Mouse (Mus musculus) ovary, postnatal 36 days (tissue): Measurements from ENCODE around the gene Fcho1.
"Not testable (repeated sequence)": the region's sequence is repeated elsewhere in the genome, so short reads cannot be mapped to it uniquely, and the experiment has no call there.

Experiments used
- DNase-seq: peaks from one replicate; pipeline ENCODE4 v3.0.0; 2022; ENCODE audit warnings: low spot score, mixed read lengths

Gene Fcho1

DNA sequence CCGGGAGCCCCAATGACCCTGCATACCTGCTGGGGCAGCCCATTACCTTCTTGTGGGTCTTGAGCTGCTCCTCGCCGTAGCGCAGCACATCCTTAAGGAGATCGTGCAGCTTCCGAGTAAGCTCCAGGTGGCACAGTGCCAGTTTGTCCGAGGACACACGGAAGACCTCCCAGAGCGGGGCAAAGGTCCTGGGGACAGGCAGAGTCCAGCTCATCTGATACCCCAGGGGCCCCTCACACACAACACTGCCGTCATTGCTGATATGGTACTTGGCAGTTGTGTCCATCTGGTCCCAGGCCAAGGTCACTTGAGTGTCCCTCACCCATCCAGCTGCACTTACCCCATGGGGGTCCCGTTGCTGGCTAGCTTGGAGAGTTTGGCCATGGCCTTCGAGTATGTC lies 8.4 kb downstream of the Fcho1 start:
- no peak for DNase-seq

DNA sequence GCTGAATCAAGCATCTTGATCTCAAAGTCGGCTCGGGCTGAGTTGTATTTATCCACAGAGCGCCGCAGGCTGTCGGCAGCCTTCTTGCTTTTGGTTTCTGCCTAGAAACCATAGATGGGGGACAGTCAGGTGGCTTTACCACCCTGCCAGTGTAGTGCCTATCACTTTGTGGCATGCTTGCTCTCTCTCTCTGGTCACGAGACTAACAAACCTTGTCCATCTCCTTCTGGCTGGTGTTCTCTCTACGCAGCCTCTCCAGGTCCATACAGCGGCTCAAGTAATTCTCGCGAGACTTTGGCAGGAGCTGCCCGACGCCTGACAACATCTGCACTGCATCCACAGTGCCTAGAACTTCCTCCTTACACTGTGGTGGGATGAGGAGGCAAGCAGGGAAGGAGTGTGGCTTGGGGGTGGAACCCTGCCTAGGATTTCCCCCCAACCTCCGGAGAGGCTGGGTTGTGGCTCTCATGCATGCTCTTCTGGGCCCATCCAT lies 8.9 kb downstream of the Fcho1 start:
- DNase-seq = no peak

DNA sequence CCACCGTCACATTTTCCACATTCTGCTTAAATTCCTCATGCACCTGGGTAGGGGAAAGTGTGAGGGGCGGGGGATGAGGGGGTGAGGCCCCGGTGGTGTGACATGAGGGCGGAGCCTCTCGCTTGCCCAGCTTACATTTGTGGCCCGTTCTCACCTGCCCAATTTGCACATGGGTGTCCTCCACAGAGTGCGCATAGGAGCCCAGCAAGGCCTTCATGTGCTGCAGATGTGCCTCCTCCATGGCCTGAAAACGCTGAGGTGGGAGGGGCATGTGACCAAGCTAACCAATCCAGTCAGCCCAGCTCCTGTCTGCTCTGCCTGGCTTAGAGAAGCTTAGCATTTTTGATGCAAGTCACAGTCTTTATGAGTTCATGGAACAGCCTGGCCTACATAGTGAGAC lies 10.0 kb downstream of the Fcho1 start:
- no peak for DNase-seq

DNA sequence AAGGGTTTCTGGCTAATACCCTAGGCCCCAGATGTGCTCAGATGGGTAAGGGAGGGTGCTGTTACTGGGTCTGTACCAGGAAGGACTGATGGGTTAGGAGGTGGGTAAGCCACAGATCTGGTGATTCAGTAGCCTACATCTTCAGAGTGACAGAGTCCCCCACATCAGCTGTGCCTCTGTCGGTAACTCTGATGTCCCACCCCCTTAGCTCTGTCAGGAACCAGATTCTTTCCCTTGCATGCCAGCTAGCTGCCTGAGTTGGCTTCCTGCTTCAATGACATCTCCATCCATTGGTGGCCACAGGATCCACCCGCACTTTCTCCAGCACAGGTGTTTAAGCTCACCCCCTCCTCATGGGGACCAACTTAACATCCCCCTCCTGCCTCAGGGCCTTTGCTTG lies 13.9 kb downstream of the Fcho1 start:
- no peak for DNase-seq

DNA sequence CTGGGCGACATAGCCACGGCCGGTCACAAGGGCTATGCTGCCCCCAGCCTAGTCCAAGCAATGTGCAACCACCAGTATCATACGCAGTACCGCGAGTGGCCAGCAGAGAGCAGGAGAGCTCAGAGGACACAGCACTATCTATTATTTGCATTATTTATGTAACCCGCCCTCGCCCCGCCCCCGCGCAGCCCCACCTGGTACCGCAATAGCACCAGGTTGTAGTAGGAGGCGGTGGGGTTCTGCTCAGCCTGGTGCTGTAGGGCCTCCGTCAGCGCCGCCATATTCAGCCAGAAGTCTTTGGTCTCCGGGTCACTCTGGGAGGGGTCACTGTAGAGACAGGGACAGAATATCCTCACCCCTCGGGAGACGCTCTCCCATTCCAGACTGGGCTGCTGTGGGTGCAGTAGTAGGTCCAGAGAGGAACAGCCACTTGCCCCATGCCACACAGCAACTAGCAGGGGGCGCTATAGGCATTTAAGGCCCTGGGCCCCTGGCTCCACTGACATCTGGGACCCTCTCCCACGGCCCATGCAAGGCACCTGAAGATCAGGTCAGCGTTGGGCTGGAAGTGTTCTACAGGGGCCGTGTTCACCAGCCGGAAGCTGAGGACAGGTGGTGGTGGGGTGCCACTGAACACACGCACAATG lies 15.6 kb downstream of the Fcho1 start:
- DNase-seq = peak; percentile 78

DNA sequence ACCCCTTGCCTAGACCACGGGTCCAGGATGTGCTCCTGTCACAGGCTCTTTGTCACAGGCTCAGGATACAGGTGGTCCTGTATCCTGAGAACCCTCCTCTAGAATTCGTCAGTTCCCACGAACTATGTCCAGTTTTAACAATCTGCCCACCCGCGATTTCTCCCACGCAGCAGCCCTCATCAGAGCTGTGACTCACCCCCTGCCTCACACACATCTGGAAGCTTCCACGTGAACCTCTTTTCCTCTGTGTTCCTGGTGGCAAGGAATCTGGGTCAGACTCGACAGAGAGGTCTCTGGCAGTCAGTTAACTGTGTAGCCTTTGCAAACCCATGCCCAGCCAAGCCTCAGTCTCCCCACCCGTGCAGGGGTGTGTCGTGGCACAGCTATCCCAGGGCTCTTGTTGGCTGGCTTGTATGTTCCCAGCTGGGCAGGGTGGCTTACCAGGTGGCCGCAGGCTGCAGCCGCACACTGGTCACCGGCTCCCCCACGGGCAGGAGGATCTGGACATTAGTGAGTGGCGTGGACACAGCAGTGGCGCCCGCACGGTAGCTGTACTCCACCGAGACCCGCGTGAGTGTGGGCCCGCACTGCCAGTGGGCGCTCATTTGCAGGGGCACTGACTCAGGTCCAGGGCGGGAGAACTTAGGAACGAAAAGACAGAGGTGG lies 16.2 kb downstream of the Fcho1 start:
- DNase-seq = no peak

DNA sequence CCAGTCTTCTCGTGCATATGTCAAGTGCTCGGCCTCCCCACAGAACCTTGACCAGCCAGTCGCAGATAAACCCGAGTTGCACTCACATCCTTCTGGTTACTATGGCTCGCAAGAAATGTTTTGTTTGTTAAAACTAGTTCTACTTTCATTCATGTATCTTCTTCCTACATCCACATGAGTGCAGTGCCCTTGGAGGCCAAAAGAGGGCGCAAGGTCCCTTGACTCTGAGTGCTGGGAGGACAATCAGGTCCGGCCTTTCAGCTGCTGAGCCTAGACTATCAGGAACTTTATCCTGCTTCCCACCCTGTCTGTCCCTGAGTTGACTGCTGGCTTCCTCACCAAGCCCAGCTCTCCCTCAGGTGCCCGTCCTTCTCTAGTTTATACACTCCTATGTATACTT lies 17.6 kb downstream of the Fcho1 start:
- DNase-seq = peak; percentile 38

DNA sequence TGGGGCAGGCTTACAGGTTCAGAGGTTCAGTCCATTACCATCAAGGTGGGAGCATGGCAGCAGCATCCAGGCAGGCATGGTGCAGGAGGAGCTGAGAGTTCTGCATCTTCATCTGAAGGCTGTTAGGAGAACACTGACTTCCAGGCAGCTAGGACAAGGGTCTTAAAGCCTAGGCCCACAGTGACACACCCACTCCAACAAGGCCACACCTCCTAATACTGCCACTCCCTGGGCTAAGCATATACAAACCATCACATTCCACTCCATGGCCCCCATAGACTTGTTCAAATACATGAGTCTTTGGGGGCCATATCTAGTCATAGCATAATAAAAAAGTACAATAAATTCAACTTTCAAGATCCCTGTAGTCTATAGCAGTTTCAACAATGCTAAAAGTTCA lies 22.1 kb downstream of the Fcho1 start:
- DNase-seq = not testable (repeated sequence)

DNA sequence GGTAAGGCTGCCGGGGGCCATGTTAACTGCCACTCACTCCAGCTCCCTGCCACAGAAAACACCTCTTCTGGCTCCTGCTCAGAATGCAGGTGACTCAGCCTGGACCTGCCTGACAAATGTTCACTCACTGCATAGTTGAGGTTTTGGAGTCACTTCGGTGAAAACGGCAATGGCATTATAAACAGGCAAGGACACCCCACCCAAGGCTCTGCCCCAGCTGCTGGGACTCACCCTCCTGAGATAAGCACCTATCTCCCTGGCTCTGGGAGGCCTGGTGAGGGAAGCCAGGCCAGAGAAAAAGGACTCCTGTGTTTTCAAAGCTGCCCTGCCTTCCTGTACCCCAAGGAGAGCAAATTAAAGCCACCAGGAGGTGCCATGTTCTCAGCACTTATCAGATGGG lies 22.6 kb downstream of the Fcho1 start:
- DNase-seq = no peak

DNA sequence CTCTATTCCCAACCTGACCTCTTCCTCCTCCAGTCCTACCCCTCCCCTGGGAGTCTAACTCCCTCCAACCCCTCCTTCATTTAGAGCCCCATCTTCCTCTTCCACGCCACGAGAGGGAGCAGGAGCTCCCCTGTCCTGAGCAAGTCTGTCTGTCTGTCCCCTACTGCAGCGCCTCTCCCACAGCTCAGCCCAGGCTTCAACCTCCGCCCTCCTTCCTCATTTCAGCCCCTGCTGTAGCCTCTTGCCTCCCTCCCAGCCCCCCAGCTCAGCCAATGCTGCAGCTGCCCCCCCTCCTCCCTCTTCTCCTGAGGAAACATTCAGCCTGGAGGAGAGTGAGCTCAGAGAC lies 23.5 kb downstream of the Fcho1 start:
- no peak for DNase-seq

DNA sequence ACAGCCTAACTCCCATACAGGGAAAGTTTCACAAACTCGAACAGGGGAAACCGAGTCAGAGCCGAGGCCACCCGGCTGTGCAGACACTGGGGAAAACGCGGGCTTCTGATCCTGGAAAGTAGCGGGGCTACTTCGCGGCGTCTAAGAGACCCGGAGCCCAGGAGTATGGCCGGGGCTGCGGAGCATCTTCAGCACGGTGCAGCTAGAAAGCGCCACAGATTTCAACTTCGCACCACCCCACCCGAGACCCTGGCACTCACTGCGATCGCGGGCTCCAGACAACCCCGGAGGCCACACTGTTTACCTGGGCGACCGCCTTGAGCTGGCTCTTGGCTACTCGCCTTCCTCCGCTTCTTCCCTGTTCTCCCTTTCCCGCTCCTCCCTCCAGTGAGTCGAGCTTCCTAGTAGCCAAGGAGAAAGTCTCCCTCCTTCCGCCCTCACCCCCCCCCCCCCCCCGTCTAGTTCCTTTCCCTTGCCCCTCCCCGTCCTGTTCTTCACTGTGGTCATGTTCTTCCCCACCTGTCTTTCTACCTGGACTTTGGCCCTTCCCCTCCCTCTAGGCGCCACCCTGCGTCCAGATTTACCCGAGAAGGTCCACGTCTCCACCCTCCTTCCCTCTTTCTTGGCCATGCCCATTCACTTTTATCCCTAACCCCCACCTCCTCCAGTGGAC lies 24.0 kb downstream of the Fcho1 start, which contains the start of gene B3gnt3:
Gene B3gnt3, minus strand, starts transcription at position 376 of the 673 bp plus-strand sequence.
- no peak for DNase-seq

DNA sequence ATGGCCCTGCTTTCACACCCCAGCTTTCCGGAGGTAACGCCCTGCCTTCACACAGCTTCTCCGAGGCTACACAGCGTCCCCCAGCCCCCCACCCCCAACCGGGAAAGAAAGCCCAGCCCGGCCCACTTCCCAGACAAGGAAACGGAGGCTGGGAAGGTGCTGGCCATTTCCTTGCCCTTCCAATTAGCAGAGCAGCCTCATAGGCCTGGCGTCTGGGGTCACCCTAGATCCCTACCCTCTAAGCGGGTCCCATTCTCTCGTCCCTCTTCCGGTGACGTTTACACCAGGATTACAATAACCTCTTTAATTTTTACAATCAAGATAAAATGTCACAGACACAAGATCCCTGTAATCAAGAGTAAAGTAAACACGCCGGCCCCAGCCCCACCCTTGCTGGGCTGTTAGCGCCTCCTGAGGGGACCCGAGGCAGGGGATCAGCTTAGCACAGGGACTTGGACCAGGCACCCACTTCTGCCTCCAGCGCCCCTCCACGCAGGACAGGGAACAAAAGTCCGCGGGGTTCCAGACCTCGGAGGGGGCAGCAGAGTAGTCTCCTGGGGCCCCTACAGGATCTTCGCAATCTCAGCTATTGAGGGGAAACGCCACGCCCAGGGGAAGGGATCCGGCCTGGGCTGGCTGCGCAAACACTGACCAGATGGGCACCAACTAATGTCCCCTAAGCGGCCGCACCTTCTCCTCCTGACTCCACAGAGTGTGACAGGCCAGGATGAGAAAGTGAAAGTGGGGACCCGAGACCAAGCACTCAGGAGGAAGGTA lies 24.8 kb downstream of the Fcho1 start:
- no peak for DNase-seq

DNA sequence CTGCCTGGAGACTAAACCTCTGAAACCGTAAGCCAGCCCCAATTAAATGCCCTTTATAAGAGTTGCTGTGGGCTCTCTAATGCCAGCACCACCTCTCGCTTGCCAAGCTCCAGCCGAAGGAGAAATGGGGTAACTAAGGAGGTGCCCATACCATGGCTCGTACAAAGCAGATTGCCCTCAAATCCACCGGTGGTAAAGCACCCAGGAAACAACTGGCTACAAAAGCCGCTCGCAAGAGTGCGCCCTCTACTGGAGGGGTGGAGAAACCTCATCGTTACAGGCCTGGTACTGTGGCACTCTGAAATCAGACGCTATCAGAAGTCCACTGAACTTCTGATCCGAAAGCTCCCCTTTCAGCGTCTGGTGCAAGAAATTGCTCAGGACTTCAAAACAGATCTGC lies 30.1 kb downstream of the Fcho1 start:
- DNase-seq = not testable (repeated sequence)

DNA sequence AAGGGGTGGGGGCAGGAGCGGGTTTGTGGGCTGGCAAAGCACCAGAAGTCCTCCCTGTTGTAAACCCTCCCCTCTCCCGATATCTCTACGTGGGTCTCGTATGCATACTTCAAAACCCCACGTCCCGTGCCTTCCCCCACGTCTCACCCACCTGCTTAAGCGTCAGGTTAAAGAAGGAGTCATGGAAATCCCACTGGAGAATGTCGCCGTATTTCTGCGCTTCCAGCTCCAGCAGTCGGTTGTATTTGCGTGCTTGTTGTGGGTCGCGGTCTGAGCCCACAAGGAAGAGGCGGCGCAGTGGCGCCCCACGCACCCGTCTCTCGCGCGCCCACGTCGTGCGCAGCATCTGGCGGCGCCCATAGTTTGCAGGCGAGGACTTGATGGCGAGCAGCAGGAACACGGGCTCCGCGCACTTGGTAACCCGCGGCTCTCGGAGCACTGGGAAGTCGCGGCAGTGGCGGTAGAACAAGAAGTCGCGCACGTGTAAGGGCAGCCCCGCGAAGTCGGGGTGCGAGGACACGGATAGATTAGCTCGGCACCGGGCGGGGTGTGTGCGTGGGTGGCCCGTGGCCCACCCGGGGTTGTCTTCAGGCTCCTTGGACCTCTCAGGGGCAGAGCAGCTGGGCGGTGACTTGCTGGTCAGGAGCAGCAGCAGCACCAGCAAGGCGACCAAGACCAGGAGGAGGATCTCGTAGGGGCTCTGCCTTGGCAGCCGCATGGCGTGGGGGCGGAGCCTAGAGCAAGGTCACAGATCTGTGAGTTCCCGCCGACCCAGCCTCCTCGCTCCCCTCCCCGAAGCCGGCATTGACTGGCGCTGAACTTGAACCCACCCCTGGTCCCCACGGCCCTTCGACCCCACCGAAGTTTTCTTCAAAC lies 32.1 kb downstream of the Fcho1 start:
- DNase-seq = no peak

DNA sequence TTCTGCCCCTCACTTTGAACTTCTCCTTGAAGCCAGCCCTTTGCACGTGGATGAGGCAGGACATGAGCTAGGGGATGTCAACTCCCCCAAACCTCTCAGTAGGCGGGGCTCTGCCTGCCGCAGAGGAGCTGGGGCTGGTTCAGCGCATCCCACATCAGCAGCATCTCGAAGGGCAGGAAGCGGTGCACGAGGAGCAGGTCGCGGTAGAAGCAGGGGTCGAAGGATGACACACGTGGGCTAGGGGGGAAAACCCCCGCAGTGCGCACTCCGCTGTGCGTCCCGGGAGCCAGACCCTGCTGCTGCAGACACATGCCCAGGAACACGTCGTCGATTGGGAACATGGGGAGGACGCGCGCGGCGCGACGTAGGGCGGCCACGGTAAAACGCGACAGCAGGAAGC lies 33.0 kb downstream of the Fcho1 start:
- no peak for DNase-seq

DNA sequence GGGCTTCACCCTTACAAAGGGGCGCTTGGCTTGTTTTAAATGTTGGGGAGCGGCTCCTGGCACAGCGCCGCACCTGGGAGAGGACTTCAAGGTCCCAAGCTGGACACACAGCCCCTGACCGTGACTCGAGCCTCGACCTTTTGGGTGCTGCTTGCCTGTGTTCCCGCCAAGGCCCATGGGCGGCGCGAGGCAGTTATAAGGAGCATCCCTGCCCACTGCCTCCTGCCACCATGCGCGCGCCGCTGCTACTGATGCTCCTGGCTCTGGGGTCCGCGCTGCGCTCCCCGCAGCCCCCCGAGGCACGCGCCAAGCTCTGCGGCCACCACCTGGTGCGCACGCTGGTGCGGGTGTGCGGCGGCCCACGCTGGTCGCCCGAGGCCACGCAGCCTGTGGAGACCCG lies 36.5 kb downstream of the Fcho1 start, which contains the start of gene Insl3:
Gene Insl3, plus strand, starts transcription at position 187 of the 400 bp plus-strand sequence.
- peak; percentile 45 for DNase-seq

DNA sequence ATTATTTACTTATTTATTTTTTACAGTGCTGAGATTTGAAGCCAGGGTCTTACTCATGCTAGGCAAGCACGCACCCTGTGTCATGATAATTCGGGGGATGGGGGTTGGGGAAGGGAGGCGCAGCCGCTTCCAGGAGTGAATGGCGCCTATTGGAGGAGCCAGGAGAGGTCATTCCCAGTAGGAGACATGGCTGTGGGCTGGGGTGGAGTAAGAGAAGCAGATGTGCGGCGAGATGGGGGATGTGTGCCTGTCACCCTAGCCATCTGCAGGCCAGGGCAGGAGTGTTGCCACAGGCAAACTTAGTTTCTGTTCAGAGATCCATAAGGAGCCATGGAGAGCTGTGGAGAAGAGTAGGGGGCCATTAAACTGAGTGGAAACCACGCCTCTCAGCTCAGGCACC lies 37.9 kb downstream of the Fcho1 start:
- DNase-seq = no peak

DNA sequence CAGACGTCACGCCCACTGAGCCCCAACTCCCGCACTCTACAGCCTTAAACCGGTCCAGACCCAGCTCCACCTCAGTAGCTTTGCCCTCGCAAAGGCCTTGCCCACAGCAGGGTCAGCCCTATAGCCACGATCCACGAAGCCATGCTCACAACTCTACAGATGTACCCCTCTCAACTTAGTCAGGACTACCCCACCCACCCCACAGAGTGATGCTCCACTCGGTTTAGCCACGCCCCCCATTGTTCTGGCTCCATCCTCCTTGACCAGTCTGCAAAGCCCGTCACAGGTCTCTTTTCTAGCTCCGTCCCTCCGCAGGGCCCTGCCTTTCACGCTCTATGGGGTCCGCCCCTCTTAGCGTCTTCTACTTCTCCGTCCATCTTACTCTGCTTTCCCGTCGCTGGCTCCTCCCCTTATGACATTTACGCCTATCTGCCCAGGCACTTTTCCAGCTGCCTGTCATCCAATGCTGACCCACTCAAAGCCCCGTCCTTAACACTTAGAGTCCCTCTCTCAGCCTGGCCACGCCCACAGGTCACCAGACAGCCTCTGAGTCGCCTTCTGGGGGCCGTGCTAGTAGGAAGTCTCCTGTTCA lies 39.3 kb downstream of the Fcho1 start:
- DNase-seq = no peak

DNA sequence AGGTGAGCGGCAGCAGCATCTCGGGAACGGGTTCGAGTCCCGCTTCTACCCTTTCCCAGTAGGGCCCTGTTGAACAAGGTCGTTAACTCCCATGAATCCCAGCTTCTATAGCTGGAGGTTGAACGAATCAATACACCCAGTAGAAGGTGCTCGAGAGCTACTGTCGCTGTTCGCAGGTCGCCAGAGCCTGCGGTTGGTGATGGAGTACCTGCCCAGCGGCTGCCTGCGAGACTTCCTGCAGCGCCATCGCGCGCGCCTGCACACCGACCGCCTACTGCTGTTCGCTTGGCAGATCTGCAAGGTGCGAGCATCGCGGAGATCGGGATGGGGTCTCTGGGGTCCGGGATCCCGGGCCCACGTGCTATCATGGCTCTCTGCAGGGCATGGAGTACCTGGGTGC lies 39.9 kb downstream of the Fcho1 start:
- no peak for DNase-seq

DNA sequence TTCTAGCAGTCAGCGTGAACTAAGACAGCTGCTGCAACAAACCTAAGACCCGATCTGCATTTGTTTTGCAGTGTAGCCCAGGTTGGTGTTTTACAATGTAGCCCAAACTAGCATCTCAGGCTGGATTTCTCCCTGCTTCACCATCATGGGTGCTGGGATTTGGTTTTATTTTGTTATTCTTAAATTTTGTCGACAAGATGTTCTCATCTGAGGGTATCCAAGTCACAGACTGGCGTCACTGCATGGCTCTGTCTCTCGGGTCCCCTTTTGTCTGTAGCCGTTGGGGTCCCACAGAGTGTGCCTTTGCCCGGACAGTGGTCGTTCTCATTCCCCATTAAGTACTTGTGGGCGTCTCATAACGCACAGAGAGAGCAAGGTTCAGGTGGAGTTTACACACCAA lies 40.8 kb downstream of the Fcho1 start:
- no peak for DNase-seq

DNA sequence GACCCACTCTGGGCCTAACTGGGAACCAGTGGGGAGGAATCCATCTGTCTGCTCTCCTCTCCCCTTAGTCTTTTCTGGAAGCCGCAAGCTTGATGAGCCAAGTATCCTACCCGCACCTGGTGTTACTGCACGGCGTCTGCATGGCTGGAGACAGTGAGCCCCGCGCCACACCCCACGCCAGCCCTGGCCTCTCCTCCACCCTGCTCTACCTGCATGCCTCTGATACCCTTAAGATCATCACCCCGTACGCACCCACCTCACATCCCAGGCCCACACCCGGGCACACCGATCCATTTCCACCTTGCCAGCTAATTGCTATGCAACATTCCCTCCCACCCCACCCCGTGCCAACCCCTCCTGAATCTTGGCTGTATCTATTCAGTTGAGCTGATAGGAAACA lies 42.7 kb downstream of the Fcho1 start:
- no peak for DNase-seq
